Mouse (Mus musculus) forelimb bud, embryonic 11.5 days (tissue): ENCODE data around the gene Elk4.
A peak's percentile ranks its signal among the peaks of the same experiment; 100 is the strongest.

Experiments used
- DNase-seq: peaks from one replicate; pipeline ENCODE4 v3.0.0-alpha.2; 2012; ENCODE audit warnings: low read depth, low spot score

The Elk4 gene

GRCm38 (mm10) chr1:132014800-132015199 is 7.4 kb downstream of the Elk4 start:
- no peak for DNase-seq

GRCm38 (mm10) chr1:132016691-132017090 is 9.3 kb downstream of the Elk4 start:
- DNase-seq, result no peak

- no peak for DNase-seq
Observed at GRCm38 (mm10) chr1:132019876-132020275, 12.5 kb downstream of the Elk4 start.

- no peak for DNase-seq
Observed at GRCm38 (mm10) chr1:132022107-132022506, 14.7 kb downstream of the Elk4 start.

- no peak for DNase-seq
Observed at GRCm38 (mm10) chr1:132026925-132027646, 19.7 kb downstream of the Elk4 start.

GRCm38 (mm10) chr1:132027978-132028377 is 20.6 kb downstream of the Elk4 start:
- DNase-seq, result no peak

- no peak for DNase-seq
Observed at GRCm38 (mm10) chr1:132028413-132028812, 21.0 kb downstream of the Elk4 start.

- DNase-seq, result no peak
Observed at GRCm38 (mm10) chr1:132030574-132030973, 23.2 kb downstream of the Elk4 start.

- no peak for DNase-seq
Observed at GRCm38 (mm10) chr1:132032172-132032571, 24.8 kb downstream of the Elk4 start.

GRCm38 (mm10) chr1:132037746-132038145 is 30.3 kb downstream of the Elk4 start:
- no peak for DNase-seq

- no peak for DNase-seq
Observed at GRCm38 (mm10) chr1:132038753-132039152, 31.3 kb downstream of the Elk4 start.

GRCm38 (mm10) chr1:132040201-132040621 is 32.8 kb downstream of the Elk4 start:
- DNase-seq, result no peak

- no peak for DNase-seq
Observed at GRCm38 (mm10) chr1:132043759-132044158, 36.4 kb downstream of the Elk4 start.

GRCm38 (mm10) chr1:132046143-132046735 is 38.8 kb downstream of the Elk4 start:
- DNase-seq, result peak; percentile 32

- DNase-seq, result no peak
Observed at GRCm38 (mm10) chr1:132051746-132052145, 44.3 kb downstream of the Elk4 start.

GRCm38 (mm10) chr1:132054387-132054786 is 47.0 kb downstream of the Elk4 start:
- no peak for DNase-seq

- no peak for DNase-seq
Observed at GRCm38 (mm10) chr1:132055054-132055664, 47.8 kb downstream of the Elk4 start.

- no peak for DNase-seq
Observed at GRCm38 (mm10) chr1:132058558-132058957, 51.2 kb downstream of the Elk4 start.

- no peak for DNase-seq
Observed at GRCm38 (mm10) chr1:132060036-132060769, 52.8 kb downstream of the Elk4 start.

- no peak for DNase-seq
Observed at GRCm38 (mm10) chr1:132061750-132062541, 54.5 kb downstream of the Elk4 start.

GRCm38 (mm10) chr1:132063096-132063495 is 55.7 kb downstream of the Elk4 start:
- no peak for DNase-seq
